Mouse (Mus musculus) heart, adult 8-10 months (tissue): ENCODE data around the gene Fbn1. TPM values are rescaled to one million over a fixed set of nuclear protein-coding genes. Genes with fewer than 3 reads are reported as not detected.
A peak's percentile ranks its signal among the peaks of the same experiment; 100 is the strongest.

ENCODE experiments used
- DNase-seq: peaks from one replicate; pipeline ENCODE4 v3.0.0; 2022; ENCODE audit warnings: low spot score
- total RNA-seq, 4 experiments: library from RNA; stranded (reverse); gene quantifications; 2 replicates each; pipeline ENCODE4 v1.2.4; 2022

Fbn1 gene
- 10 to 100 TPM; 17.4 to 32.9 (median 23.8) TPM for total RNA-seq

GRCm38 (mm10) chr2:125507893-125508292, at the start of gene Fbn1:
Gene Fbn1, minus strand, starts transcription at chr2:125507993.
- DNase-seq = no peak

GRCm38 (mm10) chr2:125555830-125556229, 48.0 kb upstream of the Fbn1 start:
- no peak for DNase-seq

GRCm38 (mm10) chr2:125548806-125549578, 41.2 kb upstream of the Fbn1 start:
- DNase-seq = no peak

- peak; percentile 8 for DNase-seq
Observed at GRCm38 (mm10) chr2:125544986-125545385, 37.2 kb upstream of the Fbn1 start.

GRCm38 (mm10) chr2:125543646-125544045, 35.9 kb upstream of the Fbn1 start:
- DNase-seq = no peak

GRCm38 (mm10) chr2:125541451-125541850, 33.7 kb upstream of the Fbn1 start:
- DNase-seq = no peak

- DNase-seq = peak; percentile 18
Observed at GRCm38 (mm10) chr2:125540579-125540978, 32.8 kb upstream of the Fbn1 start.

- DNase-seq = no peak
Observed at GRCm38 (mm10) chr2:125539640-125540039, 31.8 kb upstream of the Fbn1 start.

GRCm38 (mm10) chr2:125530665-125531064, 22.9 kb upstream of the Fbn1 start:
- DNase-seq = peak; percentile 55

- DNase-seq = no peak
Observed at GRCm38 (mm10) chr2:125526566-125526965, 18.8 kb upstream of the Fbn1 start.

- no peak for DNase-seq
Observed at GRCm38 (mm10) chr2:125525484-125525883, 17.7 kb upstream of the Fbn1 start.

GRCm38 (mm10) chr2:125516594-125516993, 8.8 kb upstream of the Fbn1 start:
- DNase-seq = peak; percentile 71

GRCm38 (mm10) chr2:125515291-125516057, 7.7 kb upstream of the Fbn1 start:
- no peak for DNase-seq

GRCm38 (mm10) chr2:125514391-125514790, 6.6 kb upstream of the Fbn1 start:
- no peak for DNase-seq

- DNase-seq = no peak
Observed at GRCm38 (mm10) chr2:125512544-125512943, 4.8 kb upstream of the Fbn1 start.

GRCm38 (mm10) chr2:125511898-125512297, 4.1 kb upstream of the Fbn1 start:
- DNase-seq = peak; percentile 51

- peak; percentile 49 for DNase-seq
Observed at GRCm38 (mm10) chr2:125510752-125511151, 3.0 kb upstream of the Fbn1 start.

- DNase-seq = no peak
Observed at GRCm38 (mm10) chr2:125508381-125508780, 588 bp upstream of the Fbn1 start.

GRCm38 (mm10) chr2:125506316-125507054, 1.3 kb downstream of the Fbn1 start:
- DNase-seq = peak; percentile 63

GRCm38 (mm10) chr2:125505746-125506315, 2.0 kb downstream of the Fbn1 start:
- peak; percentile 66 for DNase-seq

GRCm38 (mm10) chr2:125505006-125505745, 2.6 kb downstream of the Fbn1 start, which contains the start of gene Gm9913:
Gene Gm9913, plus strand, starts transcription at chr2:125505089.
- peak; percentile 60 for DNase-seq
